Mouse (Mus musculus) right cerebral cortex, postnatal 10 days (tissue): ENCODE results near the gene Mlana.

ENCODE experiments used
- DNase-seq, 2 experiments: peaks; one replicate each; pipeline ENCODE4 v3.0.0; 2021; ENCODE audit warnings: low spot score in 2 of 2

The Mlana gene

GRCm38 (mm10) chr19:29697245-29697874 lies at the start of gene Mlana:
Gene Mlana, plus strand, starts transcription at chr19:29697824.
- DNase-seq = no peak

GRCm38 (mm10) chr19:29648550-29648914 lies 49.1 kb upstream of the Mlana start:
- no peak for DNase-seq

DNA sequence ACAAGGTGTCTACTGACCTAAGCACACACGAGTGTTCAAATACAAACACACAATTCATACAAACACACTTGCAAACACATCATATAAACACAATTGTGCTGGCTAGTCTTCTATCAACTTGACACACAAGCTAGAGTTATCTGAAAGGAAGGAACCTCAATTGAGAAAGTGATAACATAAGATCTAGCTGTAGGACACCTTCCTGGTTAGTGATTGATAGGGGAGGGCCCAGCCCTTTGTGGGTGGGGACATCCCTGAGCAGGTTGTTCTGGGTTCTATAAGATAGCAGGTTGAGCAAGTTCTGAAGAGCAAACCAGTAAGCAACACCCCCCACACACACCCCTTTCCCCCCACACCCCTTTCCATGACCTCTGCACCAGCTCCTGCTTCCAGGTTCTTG lies 47.9 kb upstream of the Mlana start:
- no peak for DNase-seq

DNA sequence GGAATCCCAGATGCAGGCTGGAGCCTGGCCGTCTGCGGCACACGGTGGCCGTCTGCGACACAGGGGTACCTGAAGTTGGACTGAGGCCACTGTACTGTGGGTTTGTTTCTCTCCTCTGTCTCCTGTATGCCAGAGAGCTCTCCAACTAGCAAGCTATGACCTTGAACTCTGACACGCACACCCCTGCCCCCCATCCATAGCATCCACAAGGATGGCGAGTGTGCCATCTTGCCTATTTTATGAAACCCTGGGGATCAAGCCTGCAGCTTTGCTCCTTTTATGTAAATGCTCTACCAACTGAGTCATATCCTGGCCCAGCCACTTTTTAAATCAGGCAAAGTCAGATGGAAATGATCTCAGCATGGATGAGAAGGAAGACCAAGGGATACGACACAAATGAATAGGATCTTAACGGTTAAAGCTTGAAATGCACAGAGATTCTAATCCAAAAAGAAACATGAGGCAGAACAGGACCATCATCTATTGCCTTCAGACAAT lies 43.8 kb upstream of the Mlana start:
- DNase-seq = no peak

DNA sequence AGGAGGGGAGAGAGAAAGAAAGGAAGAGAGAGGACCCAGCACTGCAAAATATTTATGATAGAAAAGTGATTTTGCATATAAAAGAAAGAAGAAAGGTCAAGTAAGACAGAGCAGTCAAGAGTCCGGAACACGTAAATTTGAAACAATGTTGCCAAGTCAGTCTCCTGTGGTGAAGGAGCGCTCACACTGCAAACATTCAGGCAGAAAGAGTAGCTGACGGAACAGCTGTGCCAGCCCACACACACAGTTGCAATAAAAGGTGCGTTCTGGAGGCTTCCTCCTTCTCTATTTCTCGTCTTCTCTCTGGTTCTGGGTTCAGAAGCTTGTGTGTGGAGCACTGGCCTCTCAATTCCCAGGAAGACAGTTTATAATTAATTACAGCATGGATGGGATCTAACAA lies 42.5 kb upstream of the Mlana start:
- DNase-seq = no peak

DNA sequence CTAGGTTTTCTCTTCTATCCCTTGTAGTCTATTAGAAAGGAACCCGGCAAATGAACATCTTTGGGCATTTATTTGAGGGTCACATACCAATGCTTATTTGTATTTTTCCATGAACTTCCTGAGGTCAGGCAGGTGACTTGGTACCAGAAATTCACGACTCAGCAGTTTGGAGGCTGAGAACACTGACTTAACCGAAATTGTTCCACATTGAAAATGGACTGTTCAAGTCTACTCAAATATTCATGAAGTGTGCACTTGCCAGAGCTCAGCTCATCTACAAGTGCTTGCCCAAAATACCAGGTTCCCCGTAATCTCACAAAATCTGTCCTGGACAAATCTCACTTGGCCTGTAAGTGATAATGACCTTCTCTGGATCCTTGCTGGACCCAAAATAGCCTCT lies 41.6 kb upstream of the Mlana start:
- no peak for DNase-seq

DNA sequence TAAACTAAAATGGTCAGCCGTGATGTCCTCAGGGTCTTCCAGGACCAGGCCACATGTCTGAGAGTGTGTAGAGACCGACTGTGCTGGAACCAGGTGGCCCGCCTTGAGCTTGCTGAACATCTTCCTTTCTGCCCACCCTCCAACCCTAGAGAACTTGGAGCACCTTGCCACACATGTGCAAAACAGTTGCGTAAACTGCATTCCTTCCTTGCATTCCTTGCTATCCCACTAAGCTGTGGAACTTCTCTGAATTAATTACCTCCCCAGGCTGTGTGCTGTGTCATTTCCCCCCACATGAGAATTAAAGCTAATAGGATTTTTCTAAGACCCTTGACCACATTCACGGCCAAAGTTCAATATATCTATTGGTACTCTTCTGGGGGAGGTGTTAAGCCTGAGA lies 41.0 kb upstream of the Mlana start:
- no peak for DNase-seq

- no peak for DNase-seq
These were observed 40.6 kb upstream of the Mlana start for GRCm38 (mm10) chr19:29657033-29657432.

DNA sequence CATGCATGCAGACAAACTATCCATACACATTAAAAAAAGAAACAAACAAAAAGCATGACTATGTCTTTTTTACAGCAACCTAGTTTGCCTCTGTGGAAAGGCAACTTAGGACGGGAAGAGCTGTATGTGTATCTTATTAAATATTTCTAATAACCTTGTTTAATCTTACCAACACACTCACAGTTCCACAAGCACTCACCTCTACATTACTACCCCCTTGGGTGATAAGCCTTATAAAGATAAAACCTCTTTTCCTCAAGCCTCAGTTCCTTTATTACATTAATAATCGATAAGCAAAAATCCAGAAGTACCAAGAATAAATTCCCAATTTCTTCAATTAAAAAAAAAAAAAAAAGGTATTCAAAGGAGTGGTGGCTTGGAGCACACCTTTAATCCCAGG lies 40.1 kb upstream of the Mlana start:
- DNase-seq = no peak

GRCm38 (mm10) chr19:29658836-29659235 lies 38.8 kb upstream of the Mlana start:
- DNase-seq = no peak

GRCm38 (mm10) chr19:29659705-29660104 lies 37.9 kb upstream of the Mlana start:
- no peak for DNase-seq

- no peak for DNase-seq
These were observed 36.5 kb upstream of the Mlana start for GRCm38 (mm10) chr19:29660835-29661764.

GRCm38 (mm10) chr19:29661974-29662580 lies 35.5 kb upstream of the Mlana start:
- DNase-seq = no peak

GRCm38 (mm10) chr19:29663780-29664179 lies 33.8 kb upstream of the Mlana start:
- DNase-seq = no peak

- no peak for DNase-seq
These were observed 32.7 kb upstream of the Mlana start for GRCm38 (mm10) chr19:29664934-29665333.

DNA sequence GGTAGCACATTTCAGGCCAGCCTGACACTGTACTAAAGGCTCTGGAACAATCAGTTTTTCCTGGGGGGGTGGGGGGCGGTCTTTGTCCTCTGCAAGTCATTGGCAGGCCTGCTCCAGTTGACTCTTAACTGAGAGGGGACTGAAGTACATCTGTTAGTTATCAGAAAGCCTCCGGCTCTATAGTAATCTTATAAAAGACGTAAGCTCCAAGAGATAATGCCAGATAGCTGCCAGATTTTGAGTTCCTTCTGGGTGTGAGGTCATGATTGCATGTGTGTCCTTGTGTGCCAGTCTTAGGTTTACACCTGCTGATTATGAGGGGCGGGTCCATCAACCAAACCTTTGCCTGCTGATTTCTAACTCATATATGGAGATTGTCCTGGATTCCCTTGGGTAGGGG lies 31.5 kb upstream of the Mlana start:
- DNase-seq = no peak

DNA sequence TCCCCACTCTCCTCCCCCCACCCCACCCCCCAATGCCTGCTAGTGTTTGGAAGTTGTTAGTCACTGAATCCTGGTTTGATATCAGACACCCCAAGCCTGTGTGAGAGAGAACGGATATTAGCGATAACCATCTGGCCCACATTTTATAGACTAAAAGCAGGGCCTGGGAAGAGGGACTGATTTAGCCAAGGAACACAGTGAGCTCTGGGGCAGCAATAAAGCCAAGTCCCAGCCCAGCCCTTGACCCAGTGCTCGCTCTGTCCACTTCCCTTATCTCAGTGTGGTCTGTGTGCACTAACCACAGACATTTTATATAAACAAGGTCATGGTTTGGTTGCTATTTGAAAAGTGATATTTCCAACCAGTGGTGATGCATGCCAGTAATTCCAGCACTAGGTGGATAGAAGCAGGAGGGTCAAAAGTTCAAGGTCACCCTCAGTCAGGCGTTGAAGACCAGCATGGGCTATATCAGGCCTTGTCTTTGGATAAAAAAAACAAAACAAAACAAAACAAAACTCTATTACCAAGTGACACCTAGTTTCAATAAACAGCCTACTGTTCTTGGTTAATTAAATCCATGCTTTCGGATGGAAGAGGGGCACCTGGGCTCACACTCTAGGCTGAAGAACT lies 30.5 kb upstream of the Mlana start:
- no peak for DNase-seq

- DNase-seq = no peak
These were observed 29.5 kb upstream of the Mlana start for GRCm38 (mm10) chr19:29668135-29668534.

DNA sequence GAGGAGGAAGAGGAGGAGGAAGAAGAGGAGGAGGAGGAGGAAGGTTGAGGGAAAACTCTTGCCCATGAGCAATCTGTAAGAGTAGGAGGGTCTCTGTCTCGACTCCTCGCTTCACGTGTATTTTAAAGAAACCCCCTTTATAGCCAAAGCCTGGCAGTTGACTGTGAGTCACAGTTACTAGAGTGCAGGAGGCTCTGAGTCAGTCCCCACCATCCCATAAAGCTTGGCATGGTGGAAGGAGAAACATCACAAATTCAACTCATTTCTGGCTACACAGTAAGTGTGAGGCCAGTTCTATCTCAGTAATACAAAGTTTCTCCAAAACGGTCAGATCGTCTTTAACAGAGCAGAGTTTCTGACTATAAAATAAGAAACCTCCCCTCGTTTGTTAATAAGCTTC lies 27.4 kb upstream of the Mlana start:
- no peak for DNase-seq

GRCm38 (mm10) chr19:29671160-29671559 lies 26.5 kb upstream of the Mlana start:
- DNase-seq = no peak

GRCm38 (mm10) chr19:29672660-29673059 lies 25.0 kb upstream of the Mlana start:
- DNase-seq = no peak

GRCm38 (mm10) chr19:29674946-29675345 lies 22.7 kb upstream of the Mlana start:
- DNase-seq = no peak
